8 mouse cellular contexts compared by ENCODE assay signal in genomic region chr7:119076712-119077619, GRCm38 (mm10).
DNase-seq lines count a peak whose midpoint lies in the region; ATAC-seq and TF ChIP-seq lines count a peak whose summit lies in the region.
"Had no signal": no experiment of that assay in that cellular context is flagged by ENCODE, and none has a peak within 500 bp of the region (broad histone marks: within the 10 kb centered on the region; RNA-seq: fewer than 3 reads in every experiment).

No protein-coding gene starts in this region.

- no peaks in the 10 kb centered on the region for H3K9me3 ChIP-seq in forebrain, postnatal 0 days (ENCODE audit: low read length)
- no peaks in the 10 kb centered on the region for H3K9me3 ChIP-seq in limb, embryonic 11.5 days (ENCODE audit: control insufficient read depth, low read length)

- 45% methylated on average over 12 of the region's 12 CpGs for WGBS in forebrain, postnatal 0 days
- 59% methylated on average over 12 of the region's 12 CpGs for WGBS in limb, embryonic 11.5 days

- no peak overlapping the region; the same call in 1 of the 2 replicates for H3K4me2 ChIP-seq in forebrain, postnatal 0 days (ENCODE audit: low read depth)
- no peak overlapping the region for H3K4me2 ChIP-seq in limb, embryonic 11.5 days (ENCODE audit: low read depth, severe bottlenecking)

- H3K4me1 ChIP-seq in forebrain, postnatal 0 days (ENCODE audit: insufficient read depth), result no peaks in the 10 kb centered on the region
- no peaks in the 10 kb centered on the region for H3K4me1 ChIP-seq in limb, embryonic 11.5 days (ENCODE audit: control insufficient read depth, insufficient read depth, low read length)

- peak; percentile 89 for ATAC-seq in forebrain, postnatal 0 days
- ATAC-seq in limb, embryonic 11.5 days (ENCODE audit: insufficient number of reproducible peaks, low FRiP score, low TSS enrichment, low read depth), result no peak; the same call in 1 of the 2 replicates

- H3K27ac ChIP-seq in forebrain, postnatal 0 days (ENCODE audit: low read depth, low read length), result no peak overlapping the region
- no peak overlapping the region for H3K27ac ChIP-seq in limb, embryonic 11.5 days (replicated peaks; ENCODE audit: low read depth, low read length)
- no peak overlapping the region for H3K27ac ChIP-seq in left cerebral cortex, adult 2 months
- H3K27ac ChIP-seq: heart, adult 2 months had no signal

- no peak for TF ChIP-seq CTCF in forebrain, postnatal 0 days (IDR thresholded peaks at IDR 0.05; ENCODE audit: low read depth)
- no peak for TF ChIP-seq CTCF in left cerebral cortex, adult 2 months (IDR thresholded peaks at IDR 0.05)

- DNase-seq in right cerebral cortex, postnatal 4 days, result peak; percentile 11
- DNase-seq in right cerebral cortex, adult 2 months (ENCODE audit: low spot score in 2 of 2), result no peak
- peak; percentile 41 for DNase-seq in forebrain, postnatal 0 days
- peak; percentile 37 for DNase-seq in limb, embryonic 11.5 days (ENCODE audit: low spot score)
- peak; percentile 3 for DNase-seq in retina, postnatal 7 days (ENCODE audit: low read depth, low spot score)
- DNase-seq in left cerebral cortex, adult 2 months (ENCODE audit: extremely low spot score in 1 of 2, low spot score in 2 of 2), result no peak
- no peak for DNase-seq in yolk sac, embryonic 10.5 days (ENCODE audit: low spot score)

- no peak overlapping the region for H3K4me3 ChIP-seq in forebrain, postnatal 0 days (ENCODE audit: low read depth, low read length)
- H3K4me3 ChIP-seq in limb, embryonic 11.5 days (ENCODE audit: low read depth, low read length), result no peak overlapping the region
- H3K4me3 ChIP-seq in left cerebral cortex, adult 2 months, result no peak overlapping the region
- H3K4me3 ChIP-seq: heart, adult 2 months had no signal

- H3K36me3 ChIP-seq in forebrain, postnatal 0 days (ENCODE audit: insufficient read depth), result no peaks in the 10 kb centered on the region
- no peaks in the 10 kb centered on the region for H3K36me3 ChIP-seq in limb, embryonic 11.5 days (ENCODE audit: control insufficient read depth, insufficient read depth, low read length)

- H3K9ac ChIP-seq in forebrain, postnatal 0 days, result no peak overlapping the region
- no peak overlapping the region for H3K9ac ChIP-seq in limb, embryonic 11.5 days (ENCODE audit: low read length)

- H3K27me3 ChIP-seq in forebrain, postnatal 0 days (ENCODE audit: insufficient read depth, low read length), result no peaks in the 10 kb centered on the region
- H3K27me3 ChIP-seq in limb, embryonic 11.5 days (ENCODE audit: control insufficient read depth, insufficient read depth, low read length), result no peaks in the 10 kb centered on the region

- intact Hi-C loops in left cerebral cortex, adult 2 months (cut with DNase I), result no loop called here

Comparison
In these comparisons a context has a peak if more than half of its experiments do, and no peak if none do; other contexts are left out.
1. DNase-seq: peak in right cerebral cortex, postnatal 4 days (single experiment), forebrain, postnatal 0 days (single experiment), limb, embryonic 11.5 days (single experiment) and retina, postnatal 7 days (single experiment); none in right cerebral cortex, adult 2 months (0 of 2), left cerebral cortex, adult 2 months (0 of 2) and yolk sac, embryonic 10.5 days (single experiment).